Mouse (Mus musculus) hindbrain, postnatal 0 days (tissue): ENCODE data around the gene Etv1. TPM values are rescaled to one million over a fixed set of nuclear protein-coding genes. Genes with fewer than 3 reads are reported as not detected.
"Not testable (repeated sequence)": the region's sequence is repeated elsewhere in the genome, so short reads cannot be mapped to it uniquely, and the experiment has no call there.

ENCODE experiments used
- ATAC-seq: fragments of 200-750 bp; cut with Nextera tagmentation; 2 replicates; pipeline ENCODE4 v1.8.0; 2017; ENCODE audit warnings: mild to moderate bottlenecking, moderate TSS enrichment, moderate library complexity
- DNase-seq: peaks from one replicate; pipeline ENCODE4 v3.0.0-alpha.2; 2015; ENCODE audit warnings: low spot score
- H3K27ac ChIP-seq: fragments of 300-500 bp; sonication (generic); 2 replicates; pipeline ENCODE4 v1.5.1; 2014; ENCODE audit warnings: mild to moderate bottlenecking
- H3K27me3 ChIP-seq: fragments of 300-500 bp; sonication (generic); 2 replicates; pipeline ENCODE4 v1.6.1; 2014; ENCODE audit warnings: low read length, mixed read lengths; ENCODE audit not compliant: insufficient read depth
- H3K36me3 ChIP-seq: fragments of 300-500 bp; sonication (generic); 2 replicates; pipeline ENCODE4 v1.6.1; 2014; ENCODE audit warnings: low read length, mixed read lengths; ENCODE audit not compliant: insufficient read depth
- H3K4me1 ChIP-seq: fragments of 300-500 bp; sonication (generic); 2 replicates; pipeline ENCODE4 v1.6.1; 2014; ENCODE audit warnings: antibody characterized with exemption, low read length, mixed read lengths; ENCODE audit not compliant: insufficient read depth
- H3K4me2 ChIP-seq: fragments of 300-500 bp; sonication (generic); 2 replicates; pipeline ENCODE4 v1.6.1; 2014; ENCODE audit warnings: low read depth, mild to moderate bottlenecking, low read length, moderate library complexity, mixed read lengths
- H3K4me3 ChIP-seq: fragments of 300-500 bp; sonication (generic); 2 replicates; pipeline ENCODE4 v1.5.1; 2014; ENCODE audit warnings: low read length
- H3K9ac ChIP-seq: fragments of 300-500 bp; sonication (generic); replicated peaks from 2 replicates; pipeline ENCODE4 v1.6.1; 2014; ENCODE audit warnings: mild to moderate bottlenecking, low read length, moderate library complexity, mixed read lengths
- H3K9me3 ChIP-seq: fragments of 300-500 bp; sonication (generic); 2 replicates; pipeline ENCODE4 v1.6.1; 2016; ENCODE audit warnings: low read length, mixed read lengths
- CTCF ChIP-seq: IDR thresholded peaks from 2 replicates; pipeline ENCODE4 v1.5.1; 2016; ENCODE audit warnings: antibody characterized with exemption, control low read depth, low read depth
- WGBS: fragments of 180-500 bp; shearing (Covaris S2); extraction: QIAGEN DNeasy Blood & Tissue Kit; methylation state at CpG from one replicate; pipeline ENCODE4 v1.1.7; 2014; 5-methylcytosine and 5-hydroxymethylcytosine counted together
- polyA plus RNA-seq: library from polyadenylated mRNA; unstranded; fragments of >200 nt; fragmentation: Nextera tagmentation; extraction: Ambion mirVana; gene quantifications from 2 replicates; pipeline ENCODE4 v1.2.1, GENCODE M21; 2015
- total RNA-seq: library from RNA; depleted of rRNA; stranded (reverse); fragments of >200 nt; gene quantifications from 2 replicates; pipeline ENCODE4 v1.2.3, GENCODE M21; 2014

The Etv1 gene
- total and polyA plus RNA-seq, 2 experiments from 2014 or later = 19.3 to 24.5 TPM

- ATAC-seq (no peak), DNase-seq (no peak)
- Histone ChIP-seq H3K27me3 (no peaks in the 10 kb centered on the region), H3K4me1 (no peaks in the 10 kb centered on the region), H3K9ac (no peak overlapping the region), H3K4me2 (no peak overlapping the region), H3K4me3 (no peak overlapping the region), H3K27ac (no peak overlapping the region), H3K9me3 (no peaks in the 10 kb centered on the region), H3K36me3 (no peaks in the 10 kb centered on the region)
- TF ChIP-seq CTCF = no peak
- WGBS = 55% methylated on average over 3 of the region's 3 CpGs
Measured at GRCm38 (mm10) chr12:38816235-38816634, 37.1 kb downstream of the Etv1 start.

GRCm38 (mm10) chr12:38818320-38818719 lies 39.1 kb downstream of the Etv1 start:
- no peak overlapping the region for H3K4me2 ChIP-seq
- H3K4me1 ChIP-seq = no peaks in the 10 kb centered on the region
- WGBS = 89% methylated on average over 2 of the region's 2 CpGs
- no peak for ATAC-seq
- H3K36me3 ChIP-seq = no peaks in the 10 kb centered on the region
- no peak overlapping the region for H3K4me3 ChIP-seq
- DNase-seq = no peak
- no peaks in the 10 kb centered on the region for H3K27me3 ChIP-seq
- no peak overlapping the region for H3K27ac ChIP-seq
- TF ChIP-seq CTCF = no peak
- no peak overlapping the region for H3K9ac ChIP-seq
- H3K9me3 ChIP-seq = no peaks in the 10 kb centered on the region

GRCm38 (mm10) chr12:38820642-38821041 lies 41.5 kb downstream of the Etv1 start:
- Histone ChIP-seq H3K9ac (no peak overlapping the region), H3K27ac (no peak overlapping the region), H3K4me2 (no peak overlapping the region), H3K4me3 (no peak overlapping the region), H3K4me1 (no peaks in the 10 kb centered on the region), H3K9me3 (no peaks in the 10 kb centered on the region), H3K27me3 (no peaks in the 10 kb centered on the region), H3K36me3 (no peaks in the 10 kb centered on the region)
- ATAC-seq (no peak), DNase-seq (no peak)
- 88% methylated on average over 4 of the region's 4 CpGs for WGBS
- no peak for TF ChIP-seq CTCF

- H3K36me3 ChIP-seq = no peaks in the 10 kb centered on the region
- H3K4me2 ChIP-seq = 0 out of 2 replicates have a peak overlapping the region, but pooled peaks have one; percentile 21
- no peaks in the 10 kb centered on the region for H3K9me3 ChIP-seq
- 59% methylated on average over 10 of the region's 10 CpGs for WGBS
- no peak overlapping the region for H3K9ac ChIP-seq
- peak; percentile 4 for DNase-seq
- no peaks in the 10 kb centered on the region for H3K27me3 ChIP-seq
- H3K27ac ChIP-seq = no peak overlapping the region
- 0 out of 2 replicates have a peak, but pooled peaks have one; percentile 15 for ATAC-seq
- no peak overlapping the region for H3K4me3 ChIP-seq
- H3K4me1 ChIP-seq = no peaks in the 10 kb centered on the region
- TF ChIP-seq CTCF = no peak
Measured at GRCm38 (mm10) chr12:38824405-38824804, 45.2 kb downstream of the Etv1 start.

GRCm38 (mm10) chr12:38832981-38833380 lies 53.8 kb downstream of the Etv1 start:
- ATAC-seq (no peak), DNase-seq (no peak)
- Histone ChIP-seq H3K27ac (no peak overlapping the region), H3K4me1 (no peaks in the 10 kb centered on the region), H3K4me2 (no peak overlapping the region), H3K4me3 (no peak overlapping the region), H3K27me3 (no peaks in the 10 kb centered on the region), H3K9ac (no peak overlapping the region), H3K9me3 (no peaks in the 10 kb centered on the region), H3K36me3 (no peaks in the 10 kb centered on the region)
- WGBS = 72% methylated on average over 10 of the region's 10 CpGs
- no peak for TF ChIP-seq CTCF

- 87% methylated on average over 4 of the region's 4 CpGs for WGBS
- H3K27me3 ChIP-seq = no peaks in the 10 kb centered on the region
- no peak overlapping the region for H3K27ac ChIP-seq
- H3K4me3 ChIP-seq = no peak overlapping the region
- H3K4me1 ChIP-seq = no peaks in the 10 kb centered on the region
- DNase-seq = no peak
- H3K9ac ChIP-seq = no peak overlapping the region
- H3K36me3 ChIP-seq = no peaks in the 10 kb centered on the region
- TF ChIP-seq CTCF = no peak
- H3K4me2 ChIP-seq = no peak overlapping the region
- no peak for ATAC-seq
- no peaks in the 10 kb centered on the region for H3K9me3 ChIP-seq
Measured at GRCm38 (mm10) chr12:38834581-38834980, 55.4 kb downstream of the Etv1 start.

GRCm38 (mm10) chr12:38834986-38835385 lies 55.8 kb downstream of the Etv1 start:
- not testable (repeated sequence) for H3K27me3 ChIP-seq, H3K9me3 ChIP-seq, H3K4me2 ChIP-seq, H3K4me1 ChIP-seq, H3K4me3 ChIP-seq, DNase-seq, H3K36me3 ChIP-seq, H3K27ac ChIP-seq, ATAC-seq, H3K9ac ChIP-seq
- WGBS = 95% methylated on average over 5 of the region's 8 CpGs
